Mouse (Mus musculus) neural tube, embryonic 15.5 days (tissue): ENCODE data around the gene Fhit. TPM values are rescaled to one million over a fixed set of nuclear protein-coding genes. Genes with fewer than 3 reads are reported as not detected.
"Not testable (repeated sequence)": the region's sequence is repeated elsewhere in the genome, so short reads cannot be mapped to it uniquely, and the experiment has no call there.

Experiments used
- ATAC-seq: fragments of 200-750 bp; cut with Nextera tagmentation; 2 replicates; pipeline ENCODE4 v1.8.0; 2017; ENCODE audit warnings: mild to moderate bottlenecking, moderate TSS enrichment, moderate library complexity; ENCODE audit not compliant: low FRiP score
- H3K27ac ChIP-seq: fragments of 300-500 bp; sonication (generic); replicated peaks from 2 replicates; pipeline ENCODE4 v1.5.1; 2015; ENCODE audit warnings: mild to moderate bottlenecking, inconsistent platforms
- H3K27me3 ChIP-seq: fragments of 300-500 bp; sonication (generic); replicated peaks from 2 replicates; pipeline ENCODE4 v1.6.1; 2015; ENCODE audit warnings: inconsistent platforms
- H3K36me3 ChIP-seq: fragments of 300-500 bp; sonication (generic); 2 replicates; pipeline ENCODE4 v1.6.1; 2015; ENCODE audit warnings: inconsistent platforms
- H3K4me1 ChIP-seq: fragments of 300-500 bp; sonication (generic); 2 replicates; pipeline ENCODE4 v1.6.1; 2015; ENCODE audit warnings: inconsistent platforms
- H3K4me2 ChIP-seq: fragments of 300-500 bp; sonication (generic); 2 replicates; pipeline ENCODE4 v1.6.1; 2015; ENCODE audit warnings: inconsistent platforms, mild to moderate bottlenecking, moderate library complexity
- H3K4me3 ChIP-seq: fragments of 300-500 bp; sonication (generic); replicated peaks from 2 replicates; pipeline ENCODE4 v1.5.1; 2015; ENCODE audit warnings: mild to moderate bottlenecking, inconsistent platforms
- H3K9ac ChIP-seq: fragments of 300-500 bp; sonication (generic); replicated peaks from 2 replicates; pipeline ENCODE4 v1.6.1; 2015; ENCODE audit warnings: mild to moderate bottlenecking, inconsistent platforms
- H3K9me3 ChIP-seq: fragments of 300-500 bp; sonication (generic); replicated peaks from 2 replicates; pipeline ENCODE4 v1.6.1; 2016; ENCODE audit warnings: inconsistent platforms
- WGBS: fragments of 180-500 bp; shearing (Covaris S2); methylation state at CpG from one replicate; pipeline ENCODE4 v1.1.7; 2015; ENCODE audit warnings: mixed read lengths; 5-methylcytosine and 5-hydroxymethylcytosine counted together
- polyA plus RNA-seq: library from polyadenylated mRNA; unstranded; fragments of >200 nt; fragmentation: Nextera tagmentation; extraction: Ambion mirVana; gene quantifications from 2 replicates; pipeline ENCODE4 v1.2.1, GENCODE M21; 2015

The Fhit gene
- polyA plus RNA-seq, 1 experiment from 2014 or later: 7.5 TPM

- Histone ChIP-seq H3K27ac (no peak overlapping the region), H3K9ac (no peak overlapping the region), H3K27me3 (no peaks in the 10 kb centered on the region), H3K4me1 (no peaks in the 10 kb centered on the region), H3K4me3 (no peak overlapping the region), H3K4me2 (no peak overlapping the region), H3K9me3 (no peaks in the 10 kb centered on the region), H3K36me3 (no peaks in the 10 kb centered on the region)
- no peak for ATAC-seq
- 96% methylated on average over 2 of the region's 2 CpGs for WGBS
These were observed 383.1 kb downstream of the Fhit start for GRCm38 (mm10) chr14:10778721-10779120.

- ATAC-seq, H3K36me3 ChIP-seq, H3K9me3 ChIP-seq, H3K4me1 ChIP-seq, H3K27ac ChIP-seq, H3K27me3 ChIP-seq, H3K4me2 ChIP-seq, H3K9ac ChIP-seq, H3K4me3 ChIP-seq: not testable (repeated sequence)
- WGBS: 96% methylated on average over 1 of the region's 1 CpGs
These were observed 407.0 kb downstream of the Fhit start for GRCm38 (mm10) chr14:10754883-10755282.

DNA sequence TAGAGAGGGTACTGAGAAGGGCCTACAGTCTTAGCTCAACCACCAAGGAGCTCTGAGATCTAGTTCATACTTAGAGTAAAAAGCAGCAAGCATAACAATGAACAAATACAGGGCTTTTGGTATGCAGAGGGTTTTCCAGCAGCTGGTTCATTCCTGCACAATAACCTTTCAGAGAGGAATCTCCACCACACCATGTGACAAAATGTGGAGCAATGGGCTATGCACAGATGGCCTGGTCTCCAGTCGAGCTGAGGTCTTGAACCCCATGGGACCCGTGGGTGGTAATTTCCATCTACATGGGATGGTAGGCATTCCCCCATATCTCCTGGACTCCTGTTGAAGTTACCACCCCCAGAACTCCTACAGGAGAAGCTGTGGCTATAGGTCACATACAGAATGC, 423.8 kb downstream of the Fhit start:
- WGBS: 82% methylated on average over 2 of the region's 2 CpGs

GRCm38 (mm10) chr14:10722525-10722924, 439.3 kb downstream of the Fhit start:
- no peaks in the 10 kb centered on the region for H3K9me3 ChIP-seq
- no peaks in the 10 kb centered on the region for H3K36me3 ChIP-seq
- no peaks in the 10 kb centered on the region for H3K27me3 ChIP-seq
- ATAC-seq: no peak
- H3K4me2 ChIP-seq: no peak overlapping the region
- no peaks in the 10 kb centered on the region for H3K4me1 ChIP-seq
- H3K9ac ChIP-seq: no peak overlapping the region
- H3K4me3 ChIP-seq: no peak overlapping the region
- H3K27ac ChIP-seq: no peak overlapping the region

More for the DNA sequence above, 423.8 kb downstream of the Fhit start:
- H3K36me3 ChIP-seq: no peaks in the 10 kb centered on the region
- H3K4me3 ChIP-seq: no peak overlapping the region
- H3K9ac ChIP-seq: no peak overlapping the region
- ATAC-seq: no peak
- no peak overlapping the region for H3K4me2 ChIP-seq
- no peaks in the 10 kb centered on the region for H3K4me1 ChIP-seq
- H3K9me3 ChIP-seq: no peaks in the 10 kb centered on the region
- H3K27ac ChIP-seq: no peak overlapping the region
- no peaks in the 10 kb centered on the region for H3K27me3 ChIP-seq

GRCm38 (mm10) chr14:10712916-10713315, 448.9 kb downstream of the Fhit start:
- no peaks in the 10 kb centered on the region for H3K27me3 ChIP-seq
- no peak overlapping the region for H3K4me2 ChIP-seq
- H3K4me3 ChIP-seq: no peak overlapping the region
- H3K4me1 ChIP-seq: no peaks in the 10 kb centered on the region
- no peaks in the 10 kb centered on the region for H3K9me3 ChIP-seq
- H3K36me3 ChIP-seq: no peaks in the 10 kb centered on the region
- no peak overlapping the region for H3K9ac ChIP-seq
- H3K27ac ChIP-seq: no peak overlapping the region
- no peak for ATAC-seq
- 72% methylated on average over 3 of the region's 3 CpGs for WGBS

GRCm38 (mm10) chr14:10712522-10712881, 449.3 kb downstream of the Fhit start:
- H3K4me3 ChIP-seq: no peak overlapping the region
- WGBS: 72% methylated on average over 7 of the region's 7 CpGs
- peak; percentile 35; the same call in 1 of the 2 replicates for ATAC-seq

DNA sequence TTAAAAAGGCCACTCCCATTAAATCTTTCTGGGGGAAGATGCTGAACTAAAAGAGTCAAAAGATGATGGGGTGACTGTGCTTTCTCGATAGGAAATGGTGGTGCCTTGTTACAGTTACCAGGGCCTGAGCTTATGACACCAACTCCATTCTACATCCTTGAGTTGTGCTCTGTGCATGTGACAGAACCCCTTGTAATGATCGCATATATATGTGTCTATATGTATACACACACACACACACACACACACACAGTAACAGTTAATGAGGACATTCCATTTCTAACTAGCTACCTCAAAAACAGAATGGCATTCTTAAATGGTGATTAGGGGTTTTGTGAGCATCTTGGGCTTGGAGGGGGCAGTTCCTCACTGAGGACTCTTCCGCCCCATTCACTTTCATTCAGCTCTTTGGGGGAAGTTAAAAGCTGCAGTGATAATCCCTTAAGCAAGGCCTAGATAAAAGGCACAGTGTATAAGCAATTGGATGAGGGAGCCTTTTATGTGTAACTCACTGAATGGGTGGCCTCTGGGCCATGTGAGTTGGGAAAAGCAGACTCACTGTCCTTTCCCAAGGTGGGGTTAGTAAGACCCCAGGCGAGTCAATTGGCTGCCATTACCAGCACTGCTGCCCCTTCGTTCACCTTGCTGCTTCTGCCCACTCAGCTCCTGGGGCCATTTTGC, 449.9 kb downstream of the Fhit start:
- WGBS: 83% methylated on average over 5 of the region's 5 CpGs
- H3K9me3 ChIP-seq: no peaks in the 10 kb centered on the region

More at GRCm38 (mm10) chr14:10712522-10712881, 449.3 kb downstream of the Fhit start:
- Histone ChIP-seq H3K4me2 (no peak overlapping the region), H3K9me3 (no peaks in the 10 kb centered on the region), H3K9ac (no peak overlapping the region), H3K27me3 (no peaks in the 10 kb centered on the region), H3K27ac (no peak overlapping the region), H3K36me3 (no peaks in the 10 kb centered on the region), H3K4me1 (no peaks in the 10 kb centered on the region)

DNA sequence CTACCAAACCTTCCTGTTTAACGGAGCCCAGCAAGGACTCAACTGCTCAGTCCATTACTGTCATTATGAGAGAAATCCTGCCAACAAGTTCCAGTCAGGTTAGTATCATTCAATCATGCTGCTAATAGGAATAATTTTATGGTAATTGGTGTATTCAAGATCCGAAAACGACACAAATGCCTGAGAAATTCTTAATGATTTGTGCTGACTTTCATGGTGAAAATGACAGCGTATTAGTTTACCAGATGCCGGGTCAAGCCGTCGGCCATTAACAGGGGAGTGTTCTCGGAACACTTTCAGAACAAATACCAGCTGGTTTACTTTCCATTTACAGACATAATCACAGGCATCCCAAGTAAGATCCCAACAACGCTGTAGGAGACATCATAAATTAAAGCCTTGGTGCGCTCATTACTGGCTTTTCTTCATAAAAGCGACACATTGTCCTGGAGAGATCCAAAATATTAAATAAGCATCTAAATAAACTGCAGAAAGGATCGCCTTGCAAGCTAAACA, 451.0 kb downstream of the Fhit start:
- no peak overlapping the region for H3K27ac ChIP-seq
- H3K36me3 ChIP-seq: no peaks in the 10 kb centered on the region
- no peak for ATAC-seq
- no peaks in the 10 kb centered on the region for H3K27me3 ChIP-seq
- 70% methylated on average over 12 of the region's 12 CpGs for WGBS
- no peak overlapping the region for H3K4me3 ChIP-seq
- no peaks in the 10 kb centered on the region for H3K9me3 ChIP-seq
- no peaks in the 10 kb centered on the region for H3K4me1 ChIP-seq
- no peak overlapping the region for H3K4me2 ChIP-seq
- H3K9ac ChIP-seq: no peak overlapping the region

More for the DNA sequence above, 449.9 kb downstream of the Fhit start:
- Histone ChIP-seq H3K36me3 (no peaks in the 10 kb centered on the region), H3K4me2 (no peak overlapping the region), H3K9ac (no peak overlapping the region), H3K4me1 (no peaks in the 10 kb centered on the region), H3K4me3 (no peak overlapping the region), H3K27ac (no peak overlapping the region), H3K27me3 (no peaks in the 10 kb centered on the region)
- ATAC-seq: peak; percentile 57

DNA sequence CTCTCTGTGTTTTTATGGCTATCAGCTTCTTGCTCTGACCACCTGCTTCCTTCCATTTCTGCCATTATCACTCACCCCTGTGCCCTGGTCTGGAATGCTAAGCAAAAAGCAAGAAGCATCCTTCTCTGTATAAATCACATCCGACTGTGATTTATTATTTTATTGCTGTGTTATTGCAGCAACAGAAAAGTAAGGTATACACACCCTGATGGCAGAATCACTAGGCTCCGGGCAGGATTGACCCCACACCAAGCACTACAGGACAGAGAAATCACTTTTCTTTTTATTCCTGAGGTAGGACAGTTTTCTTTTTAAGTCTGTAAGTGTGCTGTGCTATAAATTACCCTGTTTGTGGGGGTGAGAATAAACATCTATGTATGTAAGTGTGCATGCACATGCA, 460.1 kb downstream of the Fhit start:
- Histone ChIP-seq H3K27ac (no peak overlapping the region), H3K9me3 (no peaks in the 10 kb centered on the region), H3K4me2 (no peak overlapping the region), H3K27me3 (no peaks in the 10 kb centered on the region), H3K9ac (no peak overlapping the region), H3K4me3 (no peak overlapping the region), H3K4me1 (no peaks in the 10 kb centered on the region), H3K36me3 (no peaks in the 10 kb centered on the region)
- no peak for ATAC-seq
- 25% methylated on average over 2 of the region's 2 CpGs for WGBS

DNA sequence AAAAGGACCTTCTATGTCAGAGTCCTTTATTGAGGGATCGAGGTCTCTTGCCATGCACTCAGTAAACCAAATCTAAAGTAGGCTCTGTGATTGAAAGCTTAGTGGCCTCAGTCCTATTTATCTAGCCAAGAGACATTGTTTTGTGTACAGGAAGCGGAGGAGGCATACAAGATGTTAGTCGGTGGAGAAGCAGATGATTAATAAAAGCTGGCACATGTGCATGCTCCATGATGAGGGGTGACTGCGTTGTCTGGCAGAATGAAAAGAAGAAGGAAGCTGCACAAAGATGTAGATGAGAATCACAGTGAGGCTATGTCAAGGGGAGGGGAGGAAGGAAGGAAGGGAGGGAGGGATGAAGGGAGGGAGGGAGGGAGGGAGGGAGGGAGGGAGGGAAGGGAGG, 481.8 kb downstream of the Fhit start:
- no peak overlapping the region for H3K4me3 ChIP-seq
- 54% methylated on average over 4 of the region's 4 CpGs for WGBS
- no peaks in the 10 kb centered on the region for H3K9me3 ChIP-seq
- no peak for ATAC-seq
- no peak overlapping the region for H3K9ac ChIP-seq
- H3K27me3 ChIP-seq: no peaks in the 10 kb centered on the region
- no peaks in the 10 kb centered on the region for H3K4me1 ChIP-seq
- no peaks in the 10 kb centered on the region for H3K36me3 ChIP-seq
- H3K27ac ChIP-seq: no peak overlapping the region
- no peak overlapping the region for H3K4me2 ChIP-seq

- Histone ChIP-seq H3K27ac (no peak overlapping the region), H3K9me3 (no peaks in the 10 kb centered on the region), H3K9ac (no peak overlapping the region), H3K4me1 (no peaks in the 10 kb centered on the region), H3K27me3 (no peaks in the 10 kb centered on the region), H3K4me2 (no peak overlapping the region), H3K4me3 (no peak overlapping the region), H3K36me3 (no peaks in the 10 kb centered on the region)
- ATAC-seq: no peak
These were observed 482.2 kb downstream of the Fhit start for GRCm38 (mm10) chr14:10679638-10680037.

- no peak for ATAC-seq
- H3K36me3 ChIP-seq: no peaks in the 10 kb centered on the region
- H3K4me1 ChIP-seq: no peaks in the 10 kb centered on the region
- 63% methylated on average over 2 of the region's 2 CpGs for WGBS
- no peak overlapping the region for H3K9ac ChIP-seq
- no peaks in the 10 kb centered on the region for H3K27me3 ChIP-seq
- no peaks in the 10 kb centered on the region for H3K9me3 ChIP-seq
- no peak overlapping the region for H3K4me3 ChIP-seq
- no peak overlapping the region for H3K27ac ChIP-seq
- no peak overlapping the region for H3K4me2 ChIP-seq
These were observed 484.2 kb downstream of the Fhit start for GRCm38 (mm10) chr14:10677627-10678026.
